Comparison of ENCODE assay signal across 10 mouse cellular contexts in genomic region chr6:115888296-115888695, GRCm38 (mm10). TPM values are rescaled to one million over a fixed set of nuclear protein-coding genes. Genes with fewer than 3 reads are reported as not detected.
DNase-seq lines count a peak whose midpoint lies in the region; ATAC-seq and TF ChIP-seq lines count a peak whose summit lies in the region.
"Had no signal": no experiment of that assay in that cellular context is flagged by ENCODE, and none has a peak within 500 bp of the region (broad histone marks: within the 10 kb centered on the region; RNA-seq: fewer than 3 reads in every experiment).

No protein-coding gene starts in this region.

- H3K9ac ChIP-seq in midbrain, postnatal 0 days (replicated peaks; ENCODE audit: low read length, poor library complexity, severe bottlenecking) = no peak overlapping the region
- no peak overlapping the region for H3K9ac ChIP-seq in intestine, embryonic 15.5 days
- H3K9ac ChIP-seq: lung, embryonic 15.5 days had no signal

- peak; percentile 56 for DNase-seq in CD4-positive, CD25-positive, alpha-beta regulatory T cell, adult 2 months (ENCODE audit: low read depth, low spot score)
- peak; percentile 32 for DNase-seq in left cerebral cortex, postnatal 4 days
- no peak for DNase-seq in left cerebral cortex, postnatal 10 days (ENCODE audit: extremely low spot score in 1 of 2, low spot score in 2 of 2)
- DNase-seq in brain, embryonic 14.5 days (ENCODE audit: low read depth) = no peak
- DNase-seq in midbrain, postnatal 0 days (ENCODE audit: low spot score) = no peak
- no peak for DNase-seq in testis, postnatal 10 days (ENCODE audit: low spot score)

- no peaks in the 10 kb centered on the region for H3K4me1 ChIP-seq in midbrain, postnatal 0 days (ENCODE audit: insufficient read depth, low read length)
- peaks cover 17% of the 10 kb centered on the region for H3K4me1 ChIP-seq in intestine, embryonic 15.5 days (replicated peaks)

- no peak overlapping the region for H3K4me3 ChIP-seq in midbrain, postnatal 0 days (ENCODE audit: low read depth, low read length)
- H3K4me3 ChIP-seq in intestine, embryonic 15.5 days (replicated peaks) = no peak overlapping the region
- H3K4me3 ChIP-seq: lung, embryonic 15.5 days had no signal

- H3K36me3 ChIP-seq in midbrain, postnatal 0 days (ENCODE audit: insufficient read depth, low read length) = peaks cover 29% of the 10 kb centered on the region
- peaks cover 7% of the 10 kb centered on the region; the same call in 1 of the 2 replicates for H3K36me3 ChIP-seq in intestine, embryonic 15.5 days

- WGBS in midbrain, postnatal 0 days = 94% methylated on average over 3 of the region's 3 CpGs
- 99% methylated on average over 3 of the region's 3 CpGs for WGBS in intestine, embryonic 15.5 days

- no peaks in the 10 kb centered on the region for H3K9me3 ChIP-seq in midbrain, postnatal 0 days (ENCODE audit: low read length)
- no peaks in the 10 kb centered on the region for H3K9me3 ChIP-seq in intestine, embryonic 15.5 days
- H3K9me3 ChIP-seq: lung, embryonic 15.5 days had no signal

- TF ChIP-seq POLR2A in brain, embryonic 14.5 days (IDR thresholded peaks at IDR 0.05; ENCODE audit: borderline replicate concordance, extremely low read depth, insufficient read depth, insufficient read length, poor library complexity, severe bottlenecking) = no peak

- TF ChIP-seq CTCF in brain, embryonic 14.5 days (IDR thresholded peaks at IDR 0.05; ENCODE audit: borderline replicate concordance, extremely low read depth, insufficient read depth, insufficient read length) = peak; percentile 50; the same call in 1 of the 2 replicates
- peak; percentile 65 for TF ChIP-seq CTCF in midbrain, postnatal 0 days (IDR thresholded peaks at IDR 0.05)

- H3K27me3 ChIP-seq in midbrain, postnatal 0 days (ENCODE audit: insufficient read depth, low read length) = no peaks in the 10 kb centered on the region
- no peaks in the 10 kb centered on the region for H3K27me3 ChIP-seq in intestine, embryonic 15.5 days (replicated peaks)
- H3K27me3 ChIP-seq: lung, embryonic 15.5 days had no signal

- ATAC-seq in CD4-positive, CD25-positive, alpha-beta regulatory T cell, adult 4 months = no peak
- no peak for ATAC-seq in midbrain, postnatal 0 days (ENCODE audit: low FRiP score)
- no peak for ATAC-seq in intestine, embryonic 15.5 days

- H3K27ac ChIP-seq in midbrain, postnatal 0 days (ENCODE audit: low read depth, low read length) = no peak overlapping the region
- no peak overlapping the region for H3K27ac ChIP-seq in intestine, embryonic 15.5 days
- H3K27ac ChIP-seq: lung, embryonic 15.5 days had no signal

- H3K4me2 ChIP-seq in midbrain, postnatal 0 days (ENCODE audit: low read depth, low read length, poor library complexity, severe bottlenecking) = no peak overlapping the region
- no peak overlapping the region for H3K4me2 ChIP-seq in intestine, embryonic 15.5 days (replicated peaks)
- H3K4me2 ChIP-seq: lung, embryonic 15.5 days had no signal

- intact Hi-C loops in left cerebral cortex, postnatal 4 days (cut with DNase I) = no loop called here
- intact Hi-C loops in left cerebral cortex, postnatal 10 days (cut with DNase I) = no loop called here

RNA-seq across cellular contexts. Expression of gene Ift122, which starts 35.0 kb away (rescaled TPM):
- polyA plus RNA-seq in CD4-positive, CD25-positive, alpha-beta regulatory T cell, adult 4 months (2017; shearing (Covaris generic)) = 1 to 10 TPM; 1.7 to 5.1 TPM
- 10 to 100 TPM; 28.9 to 35.8 TPM for total RNA-seq in left cerebral cortex, postnatal 4 days (2021)
- total RNA-seq in left cerebral cortex, postnatal 10 days (2021) = 10 to 100 TPM; 30.2 to 30.5 TPM
- 28.1 and 28.9 TPM in 2 replicates for polyA plus RNA-seq in brain, embryonic 14.5 days (2012; rRNA removed)
- total RNA-seq in midbrain, postnatal 0 days (2014; rRNA removed) = 31.7 and 42.7 TPM in 2 replicates
- 22.6 and 24.3 TPM in 2 replicates for polyA plus RNA-seq in midbrain, postnatal 0 days (2015; fragmentation: Nextera tagmentation; extraction: Ambion mirVana)
- 13.8 and 14.2 TPM in 2 replicates for polyA plus RNA-seq in intestine, embryonic 15.5 days (2015; fragmentation: Nextera tagmentation; extraction: Ambion mirVana)

RNA-seq across cellular contexts. Expression of gene Mbd4, which starts 35.1 kb away (rescaled TPM):
- 10 to 100 TPM in 1 of 2 experiments, 1 to 10 TPM in 1; 9.8 to 14.9 TPM for polyA plus RNA-seq in CD4-positive, CD25-positive, alpha-beta regulatory T cell, adult 4 months (2017; shearing (Covaris generic))
- 1 to 10 TPM; 6.4 to 7.1 TPM for total RNA-seq in left cerebral cortex, postnatal 4 days (2021)
- total RNA-seq in left cerebral cortex, postnatal 10 days (2021) = 1 to 10 TPM; 7.0 to 7.1 TPM
- 10.2 and 12.8 TPM in 2 replicates for polyA plus RNA-seq in brain, embryonic 14.5 days (2012; rRNA removed)
- total RNA-seq in midbrain, postnatal 0 days (2014; rRNA removed) = 4.8 and 5.8 TPM in 2 replicates
- 4.1 and 5.2 TPM in 2 replicates for polyA plus RNA-seq in midbrain, postnatal 0 days (2015; fragmentation: Nextera tagmentation; extraction: Ambion mirVana)
- polyA plus RNA-seq in intestine, embryonic 15.5 days (2015; fragmentation: Nextera tagmentation; extraction: Ambion mirVana) = 14.5 and 14.6 TPM in 2 replicates

RNA-seq across cellular contexts. Expression of gene Rho, which starts 43.3 kb away (rescaled TPM):
- polyA plus RNA-seq in CD4-positive, CD25-positive, alpha-beta regulatory T cell, adult 4 months (2017; shearing (Covaris generic)) = not detected
- under 1 TPM; 0.28 to 0.56 TPM for total RNA-seq in left cerebral cortex, postnatal 4 days (2021)
- under 1 TPM; 0.36 to 0.49 TPM for total RNA-seq in left cerebral cortex, postnatal 10 days (2021)
- 1.9 and 2.1 TPM in 2 replicates for polyA plus RNA-seq in brain, embryonic 14.5 days (2012; rRNA removed)
- 0.11 TPM in 1 of 2 replicates, not detected in the other for total RNA-seq in midbrain, postnatal 0 days (2014; rRNA removed)
- 0.12 and 0.39 TPM in 2 replicates for polyA plus RNA-seq in midbrain, postnatal 0 days (2015; fragmentation: Nextera tagmentation; extraction: Ambion mirVana)
- polyA plus RNA-seq in intestine, embryonic 15.5 days (2015; fragmentation: Nextera tagmentation; extraction: Ambion mirVana) = 0.05 TPM in 1 of 2 replicates, not detected in the other

RNA-seq across cellular contexts. Expression of gene Efcab12, which starts 50.1 kb away (rescaled TPM):
- polyA plus RNA-seq in CD4-positive, CD25-positive, alpha-beta regulatory T cell, adult 4 months (2017; shearing (Covaris generic)) = under 1 TPM in 1 of 2 experiments, not detected in 1; 0.20 TPM
- 1 to 10 TPM; 3.0 to 3.6 TPM for total RNA-seq in left cerebral cortex, postnatal 4 days (2021)
- total RNA-seq in left cerebral cortex, postnatal 10 days (2021) = 1 to 10 TPM; 2.7 to 3.8 TPM
- 4.0 and 4.8 TPM in 2 replicates for polyA plus RNA-seq in brain, embryonic 14.5 days (2012; rRNA removed)
- total RNA-seq in midbrain, postnatal 0 days (2014; rRNA removed) = 3.2 and 3.8 TPM in 2 replicates
- 1.5 and 2.1 TPM in 2 replicates for polyA plus RNA-seq in midbrain, postnatal 0 days (2015; fragmentation: Nextera tagmentation; extraction: Ambion mirVana)
- 0.42 and 0.49 TPM in 2 replicates for polyA plus RNA-seq in intestine, embryonic 15.5 days (2015; fragmentation: Nextera tagmentation; extraction: Ambion mirVana)
- total RNA-seq: hematopoietic stem cell, adult 5-6 weeks had no signal

RNA-seq across cellular contexts. Expression of gene H1foo, which starts 56.4 kb away (rescaled TPM):
- not detected for polyA plus RNA-seq in CD4-positive, CD25-positive, alpha-beta regulatory T cell, adult 4 months (2017; shearing (Covaris generic))
- total RNA-seq in left cerebral cortex, postnatal 4 days (2021) = not detected
- not detected for total RNA-seq in left cerebral cortex, postnatal 10 days (2021)
- not detected in 2 replicates for polyA plus RNA-seq in brain, embryonic 14.5 days (2012; rRNA removed)
- total RNA-seq in midbrain, postnatal 0 days (2014; rRNA removed) = not detected in 2 replicates
- not detected in 2 replicates for polyA plus RNA-seq in midbrain, postnatal 0 days (2015; fragmentation: Nextera tagmentation; extraction: Ambion mirVana)
- polyA plus RNA-seq in intestine, embryonic 15.5 days (2015; fragmentation: Nextera tagmentation; extraction: Ambion mirVana) = not detected in 2 replicates
- total RNA-seq: hematopoietic stem cell, adult 5-6 weeks had no signal
- polyA plus RNA-seq: lung, embryonic 15.5 days had no signal

Comparison
In these comparisons a context has a peak if more than half of its experiments do, and no peak if none do; other contexts are left out.
1. DNase-seq: peak in CD4-positive, CD25-positive, alpha-beta regulatory T cell, adult 2 months (single experiment) and left cerebral cortex, postnatal 4 days (single experiment); none in left cerebral cortex, postnatal 10 days (0 of 2), brain, embryonic 14.5 days (single experiment), midbrain, postnatal 0 days (single experiment) and testis, postnatal 10 days (single experiment).